Mouse (Mus musculus) retina, postnatal 1 day (tissue): ENCODE data around the gene BC048562.

Experiments used
- DNase-seq: peaks from one replicate; pipeline ENCODE4 v3.0.0-alpha.2; 2012

The BC048562 gene

DNA sequence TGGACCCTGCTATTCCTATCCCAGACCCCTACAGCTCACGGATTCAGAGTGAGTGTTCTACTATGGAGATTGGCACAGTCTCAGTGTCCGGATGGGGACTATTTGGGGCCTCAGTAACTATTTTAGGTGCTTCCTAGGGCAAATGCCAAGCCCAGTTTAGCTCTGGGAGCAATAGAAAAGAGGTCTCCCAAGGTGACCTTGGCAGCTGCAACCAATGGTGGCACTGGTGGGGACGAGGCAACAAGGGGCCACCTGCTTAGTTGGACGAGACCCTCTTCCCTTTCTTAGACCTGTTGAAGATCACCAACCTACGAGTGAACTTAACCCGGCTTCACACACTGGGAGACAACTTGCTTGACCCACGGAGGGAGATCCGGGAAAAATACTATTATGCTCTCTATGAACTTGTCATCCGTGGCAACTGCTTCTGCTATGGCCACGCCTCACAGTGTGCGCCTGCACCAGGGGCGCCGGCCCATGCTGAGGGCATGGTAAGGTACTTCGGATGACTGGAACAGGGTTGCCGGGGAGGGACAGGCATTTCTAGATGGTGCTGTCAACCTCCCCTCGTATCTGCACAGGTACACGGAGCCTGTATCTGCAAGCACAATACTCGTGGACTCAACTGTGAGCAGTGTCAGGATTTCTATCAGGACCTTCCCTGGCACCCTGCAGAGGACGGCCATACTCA is 45.4 kb downstream of the BC048562 start:
- DNase-seq: no peak

DNA sequence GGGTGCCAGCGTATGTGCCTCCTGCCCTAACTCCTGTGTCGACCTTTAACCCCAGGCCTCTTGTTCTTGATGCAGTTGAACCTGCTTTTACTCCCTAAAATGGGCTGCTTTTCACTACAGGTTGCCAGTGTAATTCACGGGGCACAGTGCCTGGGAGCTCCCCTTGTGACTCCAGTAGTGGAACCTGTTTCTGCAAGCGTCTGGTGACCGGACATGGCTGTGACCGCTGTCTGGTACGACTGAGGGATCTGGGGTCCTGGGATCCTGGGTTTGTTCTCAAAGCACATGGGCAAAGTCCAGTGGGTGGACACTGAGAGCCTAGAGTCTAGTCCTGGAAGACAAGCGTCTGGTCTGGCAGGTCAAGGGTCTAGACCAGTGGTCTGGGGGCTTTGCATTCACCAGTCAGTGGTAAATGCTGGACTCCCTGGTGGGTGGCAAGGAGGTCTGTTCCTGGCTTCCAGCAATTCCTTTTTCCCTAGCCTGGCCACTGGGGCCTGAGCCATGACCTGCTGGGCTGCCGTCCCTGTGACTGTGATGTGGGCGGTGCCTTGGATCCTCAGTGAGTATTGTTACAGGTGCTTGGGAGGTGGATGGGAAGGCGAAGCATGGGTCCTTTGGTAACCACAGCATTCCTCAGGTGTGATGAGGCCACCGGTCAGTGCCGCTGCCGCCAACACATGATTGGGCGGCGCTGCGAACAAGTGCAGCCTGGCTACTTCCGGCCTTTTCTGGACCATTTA is 46.9 kb downstream of the BC048562 start:
- DNase-seq: no peak

DNA sequence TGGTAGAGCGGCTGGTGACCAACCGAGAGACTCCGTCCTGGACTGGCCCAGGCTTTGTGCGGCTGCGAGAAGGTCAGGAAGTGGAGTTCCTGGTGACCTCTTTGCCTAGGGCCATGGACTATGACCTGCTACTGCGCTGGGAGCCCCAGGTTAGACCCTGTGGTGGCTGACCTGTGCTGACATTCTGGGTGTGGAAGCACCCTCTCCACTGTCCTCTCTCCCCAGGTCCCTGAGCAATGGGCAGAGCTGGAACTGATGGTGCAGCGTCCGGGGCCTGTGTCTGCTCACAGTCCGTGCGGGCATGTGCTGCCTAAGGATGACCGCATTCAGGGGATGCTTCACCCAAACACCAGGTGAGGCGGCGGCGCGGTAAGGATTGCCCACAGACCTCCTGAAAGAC is 47.7 kb downstream of the BC048562 start:
- DNase-seq: no peak

DNA sequence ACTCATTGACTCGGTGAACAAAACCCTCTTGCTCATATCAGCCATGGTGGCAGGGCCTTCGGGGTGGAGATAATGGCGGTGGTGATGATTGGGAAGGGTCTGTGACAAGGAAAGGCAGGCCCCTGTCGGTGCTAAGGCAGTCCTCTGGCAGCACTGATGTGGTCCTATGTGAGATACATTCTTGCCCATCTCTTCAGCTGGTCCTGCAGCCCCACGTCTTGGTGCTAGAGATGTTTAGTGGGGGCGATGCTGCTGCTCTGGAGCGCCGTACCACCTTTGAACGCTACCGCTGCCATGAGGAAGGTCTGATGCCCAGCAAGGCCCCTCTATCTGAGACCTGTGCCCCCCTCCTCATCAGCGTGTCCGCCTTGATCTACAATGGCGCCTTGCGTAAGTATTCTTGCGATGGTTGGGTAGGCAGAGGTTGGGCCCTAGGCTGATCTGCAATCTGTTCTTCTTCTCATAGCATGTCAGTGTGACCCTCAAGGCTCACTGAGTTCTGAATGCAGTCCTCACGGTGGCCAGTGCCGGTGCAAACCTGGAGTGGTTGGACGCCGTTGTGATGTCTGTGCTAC is 49.1 kb downstream of the BC048562 start:
- DNase-seq: no peak

DNA sequence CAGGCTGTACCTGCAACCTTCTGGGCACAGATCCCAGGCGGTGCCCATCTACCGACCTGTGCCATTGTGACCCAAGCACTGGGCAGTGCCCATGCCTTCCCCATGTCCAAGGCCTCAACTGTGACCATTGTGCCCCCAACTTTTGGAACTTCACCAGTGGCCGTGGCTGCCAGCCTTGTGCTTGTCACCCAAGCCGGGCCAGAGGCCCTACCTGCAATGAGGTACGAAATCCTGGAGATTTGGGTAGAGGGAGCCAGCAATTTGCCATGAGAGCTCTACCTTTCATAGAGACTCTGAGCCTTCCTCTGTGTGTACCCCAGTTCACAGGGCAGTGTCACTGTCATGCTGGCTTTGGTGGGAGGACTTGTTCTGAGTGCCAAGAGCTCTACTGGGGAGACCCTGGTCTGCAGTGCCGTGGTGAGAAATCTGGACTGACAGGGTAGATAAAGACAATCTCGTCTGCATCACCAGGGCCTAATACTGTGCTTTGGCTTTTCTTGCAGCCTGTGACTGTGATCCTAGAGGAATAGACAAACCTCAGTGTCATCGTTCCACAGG is 50.8 kb downstream of the BC048562 start:
- DNase-seq: no peak

DNA sequence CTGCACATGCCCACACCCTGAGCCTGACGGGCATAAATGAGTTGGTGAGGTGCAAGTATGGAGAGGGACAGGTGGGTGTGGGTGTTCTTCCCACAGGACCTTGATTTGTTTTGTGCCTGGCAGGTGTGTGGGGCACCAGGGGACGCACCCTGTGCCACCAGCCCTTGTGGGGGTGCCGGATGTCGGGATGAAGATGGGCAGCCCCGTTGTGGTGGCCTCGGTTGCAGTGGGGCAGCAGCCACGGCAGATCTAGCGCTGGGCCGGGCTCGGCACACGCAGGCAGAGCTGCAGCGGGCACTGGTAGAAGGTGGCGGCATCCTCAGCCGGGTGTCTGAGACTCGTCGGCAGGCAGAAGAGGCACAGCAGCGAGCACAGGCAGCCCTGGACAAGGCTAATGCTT is 52.1 kb downstream of the BC048562 start:
- no peak for DNase-seq

DNA sequence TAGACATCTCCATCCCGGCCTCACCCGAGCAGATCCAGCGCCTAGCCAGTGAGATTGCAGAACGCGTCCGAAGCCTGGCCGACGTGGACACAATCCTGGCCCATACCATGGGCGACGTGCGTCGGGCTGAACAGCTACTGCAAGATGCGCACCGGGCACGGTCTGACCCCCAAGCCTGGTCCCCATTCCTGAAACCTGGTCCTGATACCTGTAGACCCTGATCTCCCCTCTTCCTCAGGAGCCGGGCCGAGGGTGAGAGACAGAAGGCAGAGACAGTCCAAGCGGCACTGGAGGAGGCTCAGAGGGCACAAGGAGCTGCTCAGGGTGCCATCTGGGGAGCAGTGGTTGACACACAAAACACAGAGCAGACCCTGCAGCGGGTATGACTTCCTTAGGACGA is 52.9 kb downstream of the BC048562 start:
- no peak for DNase-seq

DNA sequence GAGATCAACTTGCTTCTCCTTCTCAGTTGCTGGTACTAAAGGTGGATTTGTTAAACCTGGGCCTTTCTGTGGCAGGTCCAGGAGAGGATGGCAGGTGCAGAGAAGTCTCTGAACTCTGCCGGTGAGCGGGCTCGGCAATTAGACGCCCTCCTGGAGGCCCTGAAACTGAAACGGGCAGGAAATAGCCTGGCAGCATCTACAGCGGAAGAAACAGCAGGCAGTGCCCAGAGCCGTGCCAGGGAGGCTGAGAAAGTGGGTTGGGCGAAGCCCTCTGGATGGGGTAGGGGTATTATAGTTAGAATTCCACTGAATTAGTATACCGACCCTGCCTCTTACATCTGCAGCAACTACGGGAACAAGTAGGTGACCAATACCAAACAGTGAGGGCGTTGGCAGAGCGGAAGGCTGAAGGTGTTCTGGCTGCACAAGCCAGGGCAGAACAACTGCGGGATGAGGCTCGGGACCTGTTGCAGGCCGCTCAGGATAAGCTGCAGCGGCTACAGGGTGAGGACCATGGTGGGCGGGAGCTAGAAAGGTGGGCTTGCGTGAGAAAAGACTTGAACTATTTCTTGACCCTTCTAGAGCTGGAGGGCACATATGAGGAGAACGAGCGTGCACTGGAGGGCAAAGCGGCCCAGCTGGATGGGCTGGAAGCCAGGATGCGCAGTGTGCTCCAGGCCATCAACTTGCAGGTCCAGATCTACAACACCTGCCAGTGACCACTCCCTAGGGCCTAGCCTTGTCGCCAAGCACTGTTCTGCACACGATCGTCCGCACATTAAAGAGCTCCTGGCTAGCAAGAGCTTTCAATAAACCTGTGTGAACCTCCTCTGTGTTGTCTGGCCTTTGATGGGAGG is 53.6 kb downstream of the BC048562 start:
- no peak for DNase-seq

DNA sequence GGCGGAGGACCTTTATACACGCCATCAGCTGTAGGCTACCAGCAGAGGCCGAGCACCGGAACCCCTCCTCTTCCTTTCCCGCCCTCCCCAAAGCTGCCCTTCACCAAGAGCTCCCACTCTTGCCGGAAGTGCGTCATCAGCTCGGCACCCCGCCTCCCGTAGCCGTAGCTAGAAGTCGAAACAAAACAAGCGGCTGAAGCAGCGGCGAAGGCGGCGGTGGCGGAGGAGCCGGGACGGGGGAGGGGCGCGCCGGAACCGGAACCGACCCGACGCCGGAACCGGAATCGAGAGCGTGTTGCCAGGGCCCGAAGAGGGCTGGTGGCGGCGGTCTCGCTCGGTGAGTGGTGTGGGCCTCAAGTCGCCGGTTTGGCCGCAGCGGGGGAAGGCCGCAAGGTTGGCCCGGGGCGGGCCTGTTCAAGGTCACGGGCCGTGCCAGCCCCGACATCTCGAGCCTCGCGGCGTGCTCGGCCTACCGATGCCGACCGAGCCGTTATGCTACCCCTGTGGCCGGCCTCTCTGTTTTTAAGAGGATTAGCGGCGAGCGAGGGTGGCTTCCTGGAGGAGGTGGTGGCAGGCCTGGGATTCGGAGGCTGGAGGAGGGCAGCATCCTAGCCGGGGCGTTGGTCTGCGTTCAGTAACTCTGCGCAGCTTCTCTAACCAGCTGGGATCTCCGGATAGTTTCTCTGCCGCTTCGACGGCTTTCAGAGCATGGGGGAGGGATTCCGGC is 54.4 kb downstream of the BC048562 start, which contains the start of gene Usp19:
Gene Usp19, plus strand, starts transcription at position 44 of the 727 bp plus-strand sequence.
- peak; percentile 99 for DNase-seq

DNA sequence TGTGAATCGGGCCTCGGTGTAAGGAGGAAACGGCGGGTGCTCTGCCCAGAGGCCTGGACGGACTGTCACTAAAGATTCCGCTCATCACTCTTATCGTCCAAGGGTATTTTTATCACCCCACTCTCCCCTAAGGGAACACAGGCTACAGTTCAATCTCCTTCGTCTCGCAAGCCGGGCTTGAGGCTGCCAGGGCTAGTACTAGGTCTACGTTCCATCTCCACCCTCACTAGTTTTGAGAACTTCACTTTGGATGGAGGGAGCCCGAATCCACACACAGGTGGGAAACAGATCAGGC is 55.0 kb downstream of the BC048562 start:
- DNase-seq: no peak

DNA sequence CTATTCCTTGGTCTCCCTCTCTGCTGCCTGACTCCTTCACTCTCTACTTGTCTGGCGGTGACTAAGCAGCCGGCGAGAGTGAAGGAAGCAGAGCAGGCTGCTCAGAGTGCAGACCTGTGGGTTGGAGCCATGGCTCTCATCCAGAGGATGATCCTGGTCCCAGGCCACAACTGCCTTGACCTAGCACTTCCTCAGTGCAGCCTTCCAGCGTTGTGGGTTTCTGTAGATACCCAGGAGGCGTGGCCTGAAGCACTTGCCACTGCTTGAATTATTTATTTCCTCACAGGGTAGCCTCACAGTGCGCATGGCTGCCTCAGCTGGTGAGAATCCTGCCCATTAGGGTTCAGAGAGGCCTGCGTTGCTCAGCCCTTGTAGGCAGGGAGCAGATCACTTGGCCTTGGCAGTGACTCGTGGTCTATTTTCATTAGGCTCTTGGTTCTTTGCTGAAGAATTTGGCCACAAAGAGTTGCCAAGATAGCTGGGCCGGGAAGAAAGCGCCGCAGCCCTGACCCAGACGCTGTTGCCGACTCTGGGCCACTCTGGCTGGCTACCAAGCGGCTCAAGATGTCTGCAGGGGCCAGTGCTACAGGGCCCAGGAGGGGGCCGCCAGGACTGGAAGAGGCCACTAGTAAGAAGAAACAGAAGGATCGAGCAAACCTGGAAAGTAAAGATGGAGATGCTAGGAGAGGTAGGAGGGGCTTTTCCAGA is 55.9 kb downstream of the BC048562 start:
- no peak for DNase-seq

DNA sequence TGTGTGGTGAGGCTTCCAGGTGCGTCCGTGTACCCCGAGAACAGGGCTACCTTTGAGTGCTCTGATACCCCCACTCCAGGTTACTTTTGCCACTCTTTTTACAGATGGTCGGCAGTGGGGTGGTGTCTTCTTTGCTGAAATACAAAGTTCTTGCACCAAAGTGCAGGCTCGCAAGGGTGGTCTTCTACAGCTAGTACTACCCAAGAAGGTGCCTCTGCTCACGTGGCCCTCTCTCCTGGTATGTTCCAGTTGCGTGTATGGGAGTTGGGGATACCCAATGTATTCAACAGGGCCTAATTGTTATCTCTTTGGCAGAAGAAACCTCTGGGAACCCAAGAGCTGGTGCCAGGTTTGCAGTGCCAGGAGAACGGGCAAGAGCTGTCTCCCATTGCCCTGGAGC is 57.0 kb downstream of the BC048562 start:
- DNase-seq: no peak

DNA sequence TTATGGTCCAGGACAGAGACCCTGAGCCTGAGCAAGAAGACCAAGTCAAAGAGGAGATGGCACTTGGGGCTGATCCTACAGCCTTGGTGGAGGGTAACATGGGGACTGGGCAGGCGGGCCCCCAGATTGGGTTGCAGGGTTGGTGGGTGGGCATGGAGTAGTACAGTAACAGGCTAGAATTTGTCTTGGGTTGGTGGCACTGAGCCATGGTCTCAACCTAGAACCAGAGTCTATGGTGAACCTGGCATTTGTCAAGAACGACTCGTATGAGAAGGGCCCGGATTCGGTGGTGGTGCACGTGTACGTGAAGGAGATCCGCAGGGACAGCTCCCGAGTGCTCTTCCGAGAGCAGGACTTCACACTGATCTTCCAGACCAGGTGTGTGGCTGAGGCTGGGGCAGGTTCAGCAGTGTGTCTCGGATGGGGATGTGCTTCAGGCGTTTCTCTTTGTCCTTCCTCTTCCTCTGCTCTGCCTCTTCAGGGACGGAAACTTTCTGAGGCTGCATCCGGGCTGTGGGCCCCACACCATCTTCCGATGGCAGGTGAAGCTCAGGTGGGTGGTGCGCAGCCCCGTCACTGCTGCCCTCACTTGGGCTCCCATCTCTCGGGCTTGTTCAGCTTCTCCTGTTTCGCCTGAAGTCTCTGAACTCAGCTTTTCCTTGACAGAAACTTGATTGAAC is 58.0 kb downstream of the BC048562 start:
- DNase-seq: no peak

DNA sequence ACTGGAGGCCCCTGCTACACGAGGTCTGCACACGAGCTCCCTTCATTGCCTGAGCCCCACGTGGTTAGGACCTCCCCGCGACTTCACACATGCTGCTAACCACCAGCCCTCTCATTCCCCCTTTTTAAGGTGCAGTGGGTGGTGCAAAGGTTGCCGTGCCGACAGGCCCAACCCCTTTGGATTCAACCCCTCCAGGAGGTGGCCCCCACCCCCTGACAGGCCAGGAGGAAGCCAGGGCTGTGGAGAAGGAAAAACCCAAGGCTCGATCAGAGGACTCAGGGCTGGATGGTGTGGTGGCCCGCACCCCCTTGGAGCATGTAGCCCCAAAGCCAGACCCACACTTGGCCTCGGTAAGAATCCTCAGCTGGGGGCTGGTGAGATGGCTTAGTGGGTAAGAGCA is 58.6 kb downstream of the BC048562 start:
- DNase-seq: no peak
